Mouse (Mus musculus) liver, postnatal 0 days (tissue): ENCODE results near the gene Cdcp2. TPM values are rescaled to one million over a fixed set of nuclear protein-coding genes. Genes with fewer than 3 reads are reported as not detected.

ENCODE experiments used
- ATAC-seq: fragments of 200-750 bp; cut with Nextera tagmentation; 2 replicates; pipeline ENCODE4 v1.8.0; 2017; ENCODE audit warnings: mild to moderate bottlenecking, moderate library complexity
- DNase-seq: peaks from one replicate; pipeline ENCODE4 v3.0.0-alpha.2; 2016
- H3K27ac ChIP-seq: fragments of 300-500 bp; sonication (generic); 2 replicates; pipeline ENCODE4 v1.5.1; 2014; ENCODE audit warnings: antibody characterized with exemption, moderate library complexity, mild to moderate bottlenecking, low read depth
- H3K27me3 ChIP-seq: fragments of 300-500 bp; sonication (generic); 2 replicates; pipeline ENCODE4 v1.6.1; 2014; ENCODE audit warnings: low read length, control low read depth, mixed read lengths; ENCODE audit not compliant: insufficient read depth
- H3K36me3 ChIP-seq: fragments of 300-500 bp; sonication (generic); replicated peaks from 2 replicates; pipeline ENCODE4 v1.6.1; 2014; ENCODE audit warnings: mild to moderate bottlenecking, control low read depth, low read length, moderate library complexity, mixed read lengths; ENCODE audit not compliant: insufficient read depth
- H3K4me1 ChIP-seq: fragments of 300-500 bp; sonication (generic); 2 replicates; pipeline ENCODE4 v1.6.1; 2014; ENCODE audit warnings: antibody characterized with exemption, mild to moderate bottlenecking, control low read depth; ENCODE audit not compliant: insufficient read depth
- H3K4me2 ChIP-seq: fragments of 300-500 bp; sonication (generic); 2 replicates; pipeline ENCODE4 v1.6.1; 2014; ENCODE audit warnings: low read depth, mild to moderate bottlenecking, low read length, moderate library complexity, mixed read lengths
- H3K4me3 ChIP-seq: fragments of 300-500 bp; sonication (generic); 2 replicates; pipeline ENCODE4 v1.5.1; 2014; ENCODE audit warnings: low read depth, low read length
- H3K9ac ChIP-seq: fragments of 300-500 bp; sonication (generic); replicated peaks from 2 replicates; pipeline ENCODE4 v1.6.1; 2014; ENCODE audit warnings: mild to moderate bottlenecking, moderate library complexity
- H3K9me3 ChIP-seq: fragments of 300-500 bp; sonication (generic); 2 replicates; pipeline ENCODE4 v1.6.1; 2016; ENCODE audit warnings: mild to moderate bottlenecking, control low read depth, low read length, mixed read lengths
- CTCF ChIP-seq: sonication (generic); IDR thresholded peaks from 2 replicates; pipeline ENCODE4 v1.5.1; 2016; ENCODE audit warnings: antibody characterized with exemption, low read depth
- EP300 ChIP-seq: IDR thresholded peaks from 2 replicates; pipeline ENCODE4 v1.6.1; 2016; ENCODE audit warnings: antibody characterized with exemption, low read depth, mild to moderate bottlenecking
- WGBS: fragments of 180-500 bp; shearing (Covaris S2); extraction: QIAGEN DNeasy Blood & Tissue Kit; methylation state at CpG from one replicate; pipeline ENCODE4 v1.1.7; 2014; ENCODE audit not compliant: insufficient replicate concordance; 5-methylcytosine and 5-hydroxymethylcytosine counted together
- polyA plus RNA-seq: library from polyadenylated mRNA; unstranded; fragments of >200 nt; fragmentation: Nextera tagmentation; extraction: Ambion mirVana; gene quantifications from 2 replicates; pipeline ENCODE4 v1.2.1, GENCODE M21; 2015

Gene Cdcp2
- polyA plus RNA-seq, result not detected in 2 replicates

GRCm38 (mm10) chr4:107096841-107097373 is at the start of gene Cdcp2:
TSS of gene Cdcp2 (plus strand) at chr4:107096891.
- H3K27ac ChIP-seq, result no peak within 1 kb of the TSS
- 81% methylated on average over 16 of the region's 16 CpGs for WGBS
- no peaks in the 10 kb centered on the region for H3K9me3 ChIP-seq
- no peaks in the 10 kb centered on the region for H3K27me3 ChIP-seq
- DNase-seq (no peak), ATAC-seq (no peak)
- H3K9ac ChIP-seq, result no peak within 1 kb of the TSS
- no peak within 1 kb of the TSS for H3K4me2 ChIP-seq
- TF ChIP-seq CTCF, result no peak
- TF ChIP-seq EP300, result no peak
- no peak within 1 kb of the TSS for H3K4me3 ChIP-seq
- H3K36me3 ChIP-seq, result no peaks in the 10 kb centered on the region
- 0 out of 2 replicates have a peak, but pooled peaks cover 2% of the 10 kb centered on the region for H3K4me1 ChIP-seq

GRCm38 (mm10) chr4:107047806-107048205 is 48.9 kb upstream of the Cdcp2 start:
- Histone ChIP-seq H3K27me3 (no peaks in the 10 kb centered on the region), H3K4me1 (no peaks in the 10 kb centered on the region), H3K4me3 (no peak overlapping the region), H3K4me2 (no peak overlapping the region), H3K9ac (no peak overlapping the region), H3K9me3 (no peaks in the 10 kb centered on the region), H3K27ac (no peak overlapping the region), H3K36me3 (peaks cover 36% of the 10 kb centered on the region)
- 85% methylated on average over 5 of the region's 5 CpGs for WGBS
- DNase-seq, result no peak
- TF ChIP-seq EP300, result no peak
- TF ChIP-seq CTCF, result no peak
- ATAC-seq, result no peak

- Histone ChIP-seq H3K9ac (no peak overlapping the region), H3K9me3 (no peaks in the 10 kb centered on the region), H3K36me3 (peaks cover 36% of the 10 kb centered on the region), H3K27me3 (no peaks in the 10 kb centered on the region), H3K4me3 (no peak overlapping the region), H3K4me1 (no peaks in the 10 kb centered on the region), H3K4me2 (no peak overlapping the region), H3K27ac (no peak overlapping the region)
- DNase-seq (no peak), ATAC-seq (no peak)
- TF ChIP-seq EP300 (no peak), CTCF (no peak)
- 83% methylated on average over 11 of the region's 11 CpGs for WGBS
Measured at GRCm38 (mm10) chr4:107048568-107049162, 48.0 kb upstream of the Cdcp2 start.

- Histone ChIP-seq H3K36me3 (peaks cover 25% of the 10 kb centered on the region), H3K9me3 (no peaks in the 10 kb centered on the region), H3K9ac (no peak overlapping the region), H3K4me2 (no peak overlapping the region), H3K4me3 (no peak overlapping the region), H3K27ac (no peak overlapping the region), H3K27me3 (no peaks in the 10 kb centered on the region), H3K4me1 (no peaks in the 10 kb centered on the region)
- no peak for TF ChIP-seq CTCF
- TF ChIP-seq EP300, result no peak
- ATAC-seq, result no peak
- 76% methylated on average over 4 of the region's 4 CpGs for WGBS
- no peak for DNase-seq
Measured at GRCm38 (mm10) chr4:107051889-107052288, 44.8 kb upstream of the Cdcp2 start.

- ATAC-seq (no peak), DNase-seq (no peak)
- no peak overlapping the region for H3K27ac ChIP-seq
Measured at GRCm38 (mm10) chr4:107052962-107053553, 43.6 kb upstream of the Cdcp2 start.

GRCm38 (mm10) chr4:107056088-107056487 is 40.6 kb upstream of the Cdcp2 start:
- Histone ChIP-seq H3K9me3 (no peaks in the 10 kb centered on the region), H3K27me3 (no peaks in the 10 kb centered on the region), H3K4me1 (no peaks in the 10 kb centered on the region), H3K9ac (no peak overlapping the region), H3K4me3 (no peak overlapping the region), H3K4me2 (no peak overlapping the region), H3K36me3 (peaks cover 39% of the 10 kb centered on the region), H3K27ac (no peak overlapping the region)
- 85% methylated on average over 3 of the region's 3 CpGs for WGBS
- no peak for TF ChIP-seq CTCF
- no peak for TF ChIP-seq EP300
- ATAC-seq (no peak), DNase-seq (no peak)

More at GRCm38 (mm10) chr4:107052962-107053553, 43.6 kb upstream of the Cdcp2 start:
- H3K4me2 ChIP-seq, result no peak overlapping the region
- peaks cover 22% of the 10 kb centered on the region for H3K36me3 ChIP-seq
- H3K27me3 ChIP-seq, result no peaks in the 10 kb centered on the region
- H3K4me3 ChIP-seq, result no peak overlapping the region
- 50% methylated on average over 5 of the region's 5 CpGs for WGBS
- no peak overlapping the region for H3K9ac ChIP-seq
- H3K9me3 ChIP-seq, result no peaks in the 10 kb centered on the region
- H3K4me1 ChIP-seq, result no peaks in the 10 kb centered on the region
- TF ChIP-seq EP300, result no peak
- no peak for TF ChIP-seq CTCF
